Mouse (Mus musculus) myocyte (in vitro differentiated cells): ENCODE results near the gene Fyb2. TPM values are rescaled to one million over a fixed set of nuclear protein-coding genes. Genes with fewer than 3 reads are reported as not detected.
"Not testable (repeated sequence)": the region's sequence is repeated elsewhere in the genome, so short reads cannot be mapped to it uniquely, and the experiment has no call there.

Experiments used
- H3K27me3 ChIP-seq: one replicate; pipeline ENCODE4 v1.6.1; 2011; ENCODE audit not compliant: control insufficient read depth, insufficient read depth, insufficient read length
- H3K36me3 ChIP-seq: one replicate; pipeline ENCODE4 v1.6.1; 2011; ENCODE audit not compliant: control insufficient read depth, insufficient read depth
- H3K4me2 ChIP-seq: one replicate; pipeline ENCODE4 v1.6.1; 2011; ENCODE audit warnings: low read depth, control low read depth
- H3K4me3 ChIP-seq: one replicate; pipeline ENCODE4 v1.5.1; 2011; ENCODE audit warnings: mild to moderate bottlenecking, control low read depth, moderate library complexity
- H3K79me2 ChIP-seq: one replicate; pipeline ENCODE4 v1.6.1; 2011; ENCODE audit not compliant: control insufficient read depth, insufficient read depth
- H3ac ChIP-seq: one replicate; pipeline ENCODE4 v1.6.1; 2011; ENCODE audit not compliant: control insufficient read depth, insufficient read length
- CEBPB ChIP-seq: IDR thresholded peaks from 2 replicates; pipeline ENCODE4 v1.6.1; 2011; ENCODE audit warnings: mild to moderate bottlenecking, moderate library complexity; ENCODE audit not compliant: poor library complexity, insufficient read depth, severe bottlenecking
- E2F4 ChIP-seq: IDR thresholded peaks from one replicate; pipeline ENCODE4 v1.6.1; 2011; ENCODE audit warnings: mild to moderate bottlenecking, control low read depth, moderate library complexity; ENCODE audit not compliant: insufficient read depth
- MAX ChIP-seq: IDR thresholded peaks from one replicate; pipeline ENCODE4 v1.6.1; 2011; ENCODE audit warnings: low read depth, mild to moderate bottlenecking, control low read depth
- MYOD1 ChIP-seq, 3 experiments: IDR thresholded peaks; one replicate each; pipeline ENCODE4 v1.6.1; 2011; ENCODE audit warnings: control low read depth in 2 of 3, low read depth in 2 of 3, mild to moderate bottlenecking in 2 of 3, moderate library complexity in 1 of 3; ENCODE audit not compliant: insufficient read length in 2 of 3, control insufficient read depth in 1 of 3
- MYOG ChIP-seq, 3 experiments: IDR thresholded peaks; one replicate each; pipeline ENCODE4 v1.6.1; 2011; ENCODE audit warnings: control low read depth in 2 of 3, low read depth in 2 of 3, mild to moderate bottlenecking in 2 of 3; ENCODE audit not compliant: insufficient read length in 2 of 3, control insufficient read depth in 1 of 3, insufficient read depth in 1 of 3
- POLR2A ChIP-seq: IDR thresholded peaks from one replicate; pipeline ENCODE4 v1.6.1; 2011; ENCODE audit warnings: low read depth, mild to moderate bottlenecking, control low read depth, moderate library complexity; ENCODE audit not compliant: insufficient read length
- POLR2AphosphoS2 ChIP-seq: IDR thresholded peaks from one replicate; pipeline ENCODE4 v1.6.1; 2011; ENCODE audit warnings: low read depth, control low read depth; ENCODE audit not compliant: insufficient read length
- REST ChIP-seq: IDR thresholded peaks from one replicate; pipeline ENCODE4 v1.6.1; 2011; ENCODE audit warnings: mild to moderate bottlenecking, control low read depth, moderate library complexity; ENCODE audit not compliant: insufficient read depth, insufficient read length
- SRF ChIP-seq: IDR thresholded peaks from one replicate; pipeline ENCODE4 v1.6.1; 2011; ENCODE audit warnings: low read depth; ENCODE audit not compliant: control insufficient read depth, insufficient read length
- TCF12 ChIP-seq: IDR thresholded peaks from one replicate; pipeline ENCODE4 v1.6.1; 2011; ENCODE audit warnings: mild to moderate bottlenecking, control low read depth; ENCODE audit not compliant: poor library complexity, insufficient read depth, severe bottlenecking
- TCF3 ChIP-seq: IDR thresholded peaks from one replicate; pipeline ENCODE4 v1.6.1; 2011; ENCODE audit warnings: low read depth, control low read depth; ENCODE audit not compliant: insufficient read length
- USF1 ChIP-seq: IDR thresholded peaks from one replicate; pipeline ENCODE4 v1.6.1; 2011; ENCODE audit warnings: low read depth, mild to moderate bottlenecking, control low read depth, moderate library complexity
- polyA plus RNA-seq: library from polyadenylated mRNA; unstranded; fragments of >200 nt; fragmentation: generic; extraction: Trizol; gene quantifications from one replicate; pipeline ENCODE4 v1.2.1, GENCODE M21; 2012; ENCODE audit warnings: missing spikeins

Gene Fyb2
- polyA plus RNA-seq, 1 experiment = 0.08 TPM

DNA sequence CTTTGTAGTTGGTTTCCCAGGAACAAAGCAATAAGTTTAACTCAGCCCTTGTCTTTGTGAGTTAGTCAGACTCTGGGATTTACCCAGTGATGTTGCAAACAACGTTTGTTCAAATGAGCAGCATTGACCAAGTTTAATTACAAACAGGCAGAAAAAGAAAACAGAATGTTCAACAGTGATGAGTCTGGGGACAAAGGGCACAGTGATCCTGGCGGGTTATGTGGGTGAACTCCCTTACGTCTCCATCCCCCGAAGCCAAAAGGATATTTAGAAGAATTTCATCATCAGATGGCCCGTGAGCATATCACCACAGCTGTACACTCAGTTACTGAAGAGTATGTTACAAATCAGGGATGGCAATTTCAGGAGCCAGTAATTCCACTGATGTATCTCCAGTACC is 86.4 kb downstream of the Fyb2 start:
- Histone ChIP-seq H3K4me3 (no peak overlapping the region), H3K27me3 (no peaks in the 10 kb centered on the region), H3ac (no peak overlapping the region), H3K4me2 (no peak overlapping the region), H3K36me3 (no peaks in the 10 kb centered on the region), H3K79me2 (no peaks in the 10 kb centered on the region)
- TF ChIP-seq SRF (no peak), MAX (no peak), TCF12 (no peak), TCF3 (no peak), POLR2A (no peak), USF1 (no peak), CEBPB (no peak), MYOD1 (IDR thresholded peaks at IDR 0.05; ENCODE audit: control insufficient read depth in 1 of 3, insufficient read length in 2 of 3, low read depth in 2 of 3) (no peak), E2F4 (no peak)

DNA sequence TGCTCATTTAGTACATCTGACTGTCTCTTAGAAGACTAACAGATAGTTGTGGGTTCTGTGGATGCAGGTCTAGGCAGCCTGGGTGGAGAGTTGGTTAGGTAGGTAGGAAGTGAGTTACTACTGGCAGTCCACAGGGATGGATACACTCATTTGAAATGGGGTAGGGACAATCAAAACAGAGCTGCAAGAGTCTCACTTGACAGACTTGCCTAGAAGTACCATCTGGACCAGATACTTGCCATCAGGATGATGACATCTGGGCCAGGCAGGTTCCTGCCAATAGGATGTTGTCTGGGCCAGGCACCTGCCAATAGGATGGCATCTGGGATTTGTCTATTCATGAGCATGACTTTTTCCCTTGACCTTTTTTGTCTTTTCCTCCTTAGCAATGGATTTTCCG is 88.5 kb downstream of the Fyb2 start:
- no peaks in the 10 kb centered on the region for H3K79me2 ChIP-seq
- TF ChIP-seq CEBPB (no peak), SRF (no peak), E2F4 (no peak), POLR2AphosphoS2 (no peak), TCF3 (no peak)
- no peaks in the 10 kb centered on the region for H3K27me3 ChIP-seq
- H3ac ChIP-seq = no peak overlapping the region
- H3K36me3 ChIP-seq = no peaks in the 10 kb centered on the region
- no peak overlapping the region for H3K4me2 ChIP-seq
- H3K4me3 ChIP-seq = no peak overlapping the region

DNA sequence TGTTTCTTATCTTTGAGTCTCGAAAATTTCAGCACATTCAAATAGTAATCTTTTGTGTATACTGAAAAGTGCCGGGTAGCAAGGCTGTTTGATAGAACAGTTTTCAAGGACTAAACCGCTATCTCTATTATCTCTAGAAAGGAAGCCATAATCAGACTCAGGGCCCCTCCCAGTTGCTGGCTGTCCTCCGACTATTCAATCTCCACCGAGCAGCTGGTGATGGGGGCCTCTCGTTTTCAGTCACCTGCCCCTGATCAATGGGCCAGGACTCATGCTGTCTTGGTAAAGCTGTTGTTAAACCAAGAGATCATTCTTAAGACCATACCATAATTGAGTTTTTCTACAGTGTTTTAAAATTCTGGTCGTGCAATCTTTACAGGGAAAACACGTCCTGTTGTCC is 90.9 kb downstream of the Fyb2 start:
- Histone ChIP-seq H3K4me2 (no peak overlapping the region), H3ac (no peak overlapping the region), H3K27me3 (no peaks in the 10 kb centered on the region), H3K79me2 (no peaks in the 10 kb centered on the region), H3K36me3 (no peaks in the 10 kb centered on the region), H3K4me3 (no peak overlapping the region)
- TF ChIP-seq CEBPB (no peak), POLR2A (no peak), TCF3 (no peak), USF1 (no peak), POLR2AphosphoS2 (no peak), REST (no peak), MYOD1 (IDR thresholded peaks at IDR 0.05; ENCODE audit: control insufficient read depth in 1 of 3, insufficient read length in 2 of 3, low read depth in 2 of 3) (no peak), SRF (no peak), MYOG (IDR thresholded peaks at IDR 0.05; ENCODE audit: control insufficient read depth in 1 of 3, insufficient read depth in 1 of 3, insufficient read length in 2 of 3, low read depth in 2 of 3) (no peak), TCF12 (no peak), E2F4 (no peak), MAX (no peak)

DNA sequence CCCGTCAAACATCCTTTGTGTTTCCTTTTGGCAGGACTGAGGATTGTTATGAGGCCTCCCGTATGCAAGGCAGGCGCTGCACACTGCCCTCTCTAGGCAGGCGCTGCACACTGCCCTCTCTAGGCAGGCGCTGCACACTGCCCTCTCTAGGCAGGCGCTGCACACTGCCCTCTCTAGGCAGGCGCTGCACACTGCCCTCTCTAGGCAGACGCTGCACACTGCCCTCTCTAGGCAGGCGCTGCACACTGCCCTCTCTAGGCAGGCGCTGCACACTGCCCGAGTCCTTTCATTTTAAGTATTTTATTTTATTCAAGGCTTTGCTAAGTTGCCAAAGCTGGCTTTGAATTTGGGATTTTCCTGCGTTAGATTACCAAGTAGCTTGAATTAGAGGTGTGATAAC is 91.4 kb downstream of the Fyb2 start:
- not testable (repeated sequence) for H3K36me3 ChIP-seq, H3K4me3 ChIP-seq, H3K79me2 ChIP-seq, H3K4me2 ChIP-seq, H3K27me3 ChIP-seq, H3ac ChIP-seq

DNA sequence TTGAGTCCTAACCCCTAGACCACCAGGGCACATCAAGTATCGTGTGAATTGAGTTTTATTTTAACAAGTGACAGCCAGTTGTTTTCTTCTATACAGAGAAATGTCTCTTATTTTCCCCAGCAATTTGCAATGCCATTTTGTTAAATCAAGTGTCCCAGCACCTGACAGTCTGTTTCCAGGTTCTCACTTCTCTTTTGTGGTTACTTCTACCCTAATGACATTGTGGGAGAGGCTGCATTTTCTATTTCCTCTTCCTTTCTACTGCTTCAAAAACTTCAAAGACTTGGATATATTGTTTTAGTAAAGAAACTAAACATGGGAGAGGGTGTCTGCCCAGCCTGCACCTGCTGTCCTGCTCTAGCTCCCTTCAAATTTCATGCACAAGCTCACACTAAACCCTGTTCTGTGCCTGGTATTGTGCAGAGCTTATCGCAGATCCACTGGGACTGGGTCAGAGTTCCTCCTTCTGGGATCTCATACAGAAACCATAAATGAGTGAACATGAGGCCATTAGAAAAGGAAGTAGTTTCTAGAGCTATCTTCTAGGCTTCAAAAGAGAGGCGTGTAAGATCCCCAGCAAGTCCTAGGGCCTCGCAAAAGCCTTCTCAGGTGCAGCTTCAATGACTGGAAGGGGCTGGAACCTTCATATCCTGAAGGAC is 94.2 kb downstream of the Fyb2 start:
- Histone ChIP-seq H3K4me2 (no peak overlapping the region), H3K27me3 (no peaks in the 10 kb centered on the region), H3K36me3 (no peaks in the 10 kb centered on the region), H3K79me2 (no peaks in the 10 kb centered on the region), H3K4me3 (no peak overlapping the region), H3ac (no peak overlapping the region)
- TF ChIP-seq REST (no peak), MYOG (IDR thresholded peaks at IDR 0.05; ENCODE audit: control insufficient read depth in 1 of 3, insufficient read depth in 1 of 3, insufficient read length in 2 of 3, low read depth in 2 of 3) (no peak), CEBPB (no peak), MYOD1 (IDR thresholded peaks at IDR 0.05; ENCODE audit: control insufficient read depth in 1 of 3, insufficient read length in 2 of 3, low read depth in 2 of 3) (no peak), MAX (no peak), POLR2AphosphoS2 (no peak), TCF12 (no peak), E2F4 (no peak), TCF3 (no peak), USF1 (no peak), POLR2A (no peak), SRF (no peak)
